Mouse (Mus musculus): ENCODE data around the gene Atp1a4.

Atp1a4 gene

DNA sequence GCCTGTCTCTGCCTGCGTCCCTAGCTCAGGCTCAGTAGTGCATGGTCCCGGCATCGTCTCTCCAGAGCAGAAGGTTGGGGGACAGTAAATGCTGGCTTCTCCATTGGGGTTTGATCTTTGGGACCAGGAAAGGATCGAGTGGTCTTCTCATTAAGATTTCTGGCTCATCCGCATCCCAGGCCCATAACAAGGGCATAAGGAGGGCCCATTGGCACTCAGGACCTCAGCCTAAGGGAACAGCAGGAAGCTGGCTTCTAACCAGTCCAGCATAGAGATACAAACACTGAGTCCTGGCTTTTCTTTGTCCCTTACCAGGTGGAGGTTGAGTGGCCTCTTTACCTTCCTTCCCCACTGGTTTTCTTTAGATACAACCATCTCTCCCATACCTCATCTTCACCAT is 60.4 kb downstream of the Atp1a4 start:
- no peak for DNase-seq (ENCODE audit: low spot score)

- DNase-seq (ENCODE audit: low spot score), result no peak
These were observed 61.1 kb downstream of the Atp1a4 start for GRCm38 (mm10) chr1:172197146-172197545.

- DNase-seq (ENCODE audit: low spot score), result no peak
These were observed 63.8 kb downstream of the Atp1a4 start for GRCm38 (mm10) chr1:172194435-172194834.

DNA sequence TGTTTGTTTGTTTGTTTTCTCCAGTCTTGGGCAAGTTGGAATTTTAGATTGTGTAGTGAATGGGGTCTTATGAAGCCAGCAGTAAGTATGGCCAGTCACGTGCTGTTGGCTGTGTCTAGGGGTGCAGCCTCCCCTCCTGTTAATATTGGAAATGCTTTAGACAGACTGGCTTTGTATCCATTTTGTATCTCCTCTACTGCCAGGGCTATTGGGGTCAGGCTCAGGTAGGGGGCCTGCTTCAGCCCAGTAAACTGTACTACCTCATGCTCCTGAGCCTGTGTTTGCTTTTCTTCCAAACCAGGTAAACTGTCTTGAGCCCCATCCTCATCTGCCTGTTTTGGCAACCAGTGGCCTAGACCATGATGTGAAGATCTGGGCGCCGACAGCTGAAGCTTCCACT is 66.0 kb downstream of the Atp1a4 start:
- DNase-seq (ENCODE audit: low spot score), result no peak

DNA sequence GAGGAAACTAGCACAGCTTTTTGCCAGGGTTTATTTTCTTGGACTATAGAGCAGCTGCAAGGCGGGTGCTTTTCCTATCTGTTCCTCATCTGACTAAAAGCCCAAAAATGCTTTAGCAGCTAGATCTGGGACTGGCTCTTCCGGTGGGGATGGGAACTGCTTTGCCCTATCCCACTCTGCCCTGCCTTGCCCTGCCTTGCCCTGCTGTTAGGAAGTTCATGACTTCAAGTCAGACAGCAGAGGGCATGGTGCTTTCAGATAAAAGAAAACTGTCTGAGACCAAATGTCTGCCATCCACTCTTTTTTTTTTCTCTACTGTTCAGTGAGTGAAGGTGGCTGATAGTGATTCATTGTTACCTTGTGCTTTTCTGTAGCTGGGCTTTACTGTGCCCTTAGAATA is 66.6 kb downstream of the Atp1a4 start:
- DNase-seq (ENCODE audit: low spot score), result no peak

DNA sequence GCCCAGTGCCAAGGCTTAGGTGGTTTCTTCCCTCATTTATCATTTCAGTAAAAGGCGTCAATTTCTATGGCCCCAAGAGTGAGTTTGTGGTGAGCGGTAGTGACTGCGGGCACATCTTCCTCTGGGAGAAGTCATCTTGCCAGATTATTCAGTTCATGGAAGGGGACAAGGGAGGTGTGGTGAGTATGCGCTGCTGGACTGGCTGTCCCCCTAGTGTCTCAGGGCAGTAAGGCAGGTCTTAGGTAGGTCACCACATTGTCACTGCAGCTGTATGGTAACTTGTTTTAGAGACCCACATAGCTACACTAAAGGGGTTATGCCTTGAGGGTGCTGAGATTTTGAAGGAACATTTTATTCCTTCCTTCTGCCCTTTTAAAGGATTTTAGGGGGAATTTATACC is 69.3 kb downstream of the Atp1a4 start:
- no peak for DNase-seq (ENCODE audit: low spot score)

- no peak for DNase-seq (ENCODE audit: low spot score)
These were observed 71.6 kb downstream of the Atp1a4 start for GRCm38 (mm10) chr1:172186401-172187289.

DNA sequence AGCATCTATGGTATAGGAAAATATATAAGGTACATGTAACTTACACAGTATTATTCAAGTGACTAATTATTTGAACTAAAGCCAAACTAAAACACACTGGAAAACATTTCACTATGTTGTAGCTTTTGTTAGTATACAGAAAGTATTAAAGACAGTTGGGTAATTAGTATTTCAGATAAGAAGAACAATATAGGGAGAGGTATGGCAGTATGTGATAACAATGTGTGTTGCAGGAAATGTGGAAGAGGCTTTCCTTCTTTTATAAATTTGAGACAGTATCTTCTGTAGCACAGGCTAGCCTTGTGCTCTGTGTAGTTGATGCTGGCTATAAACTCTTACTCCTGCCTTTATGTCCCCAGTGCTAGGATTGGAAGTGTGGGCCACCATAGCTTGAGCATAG is 74.3 kb downstream of the Atp1a4 start:
- DNase-seq (ENCODE audit: low spot score), result no peak

GRCm38 (mm10) chr1:172183056-172183455 is 75.2 kb downstream of the Atp1a4 start:
- DNase-seq (ENCODE audit: low spot score), result no peak

DNA sequence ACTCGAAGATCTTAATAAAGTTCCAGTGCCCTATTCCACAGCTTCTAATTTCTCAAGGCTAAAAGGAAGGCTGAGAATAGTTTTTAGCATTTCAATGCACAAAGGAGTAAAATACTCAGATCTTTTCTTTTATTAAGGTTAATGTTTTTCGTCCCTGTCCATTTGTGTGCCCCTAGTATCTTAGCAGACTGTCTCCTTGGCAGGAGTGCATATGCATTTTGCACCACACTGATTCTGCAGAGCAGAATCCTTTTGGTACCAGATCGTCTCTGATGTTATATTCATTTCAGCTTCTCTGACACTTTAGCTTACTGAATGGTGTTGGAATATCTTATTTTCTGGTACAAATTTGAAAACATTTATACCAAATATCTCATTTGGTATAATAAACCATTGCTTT is 76.4 kb downstream of the Atp1a4 start:
- no peak for DNase-seq (ENCODE audit: low spot score)

DNA sequence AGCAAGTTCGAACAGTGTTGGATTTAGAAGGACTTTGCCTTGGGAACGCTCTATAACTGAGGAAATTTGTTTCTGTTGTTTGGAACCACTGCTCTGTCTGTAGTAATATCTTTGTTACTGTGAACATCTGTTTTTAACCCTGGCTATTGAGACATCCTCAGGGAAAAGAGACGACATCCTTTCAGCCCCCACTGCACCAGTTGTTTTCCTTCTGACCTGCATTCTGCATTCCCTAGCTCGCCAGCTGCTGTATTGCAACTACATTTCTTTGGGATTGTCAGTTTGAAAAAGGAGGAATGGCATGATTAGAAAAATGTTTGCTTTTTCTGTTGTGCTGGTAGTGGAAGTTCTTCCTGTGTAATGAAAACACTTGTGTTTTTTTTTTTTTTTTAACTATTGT is 77.3 kb downstream of the Atp1a4 start:
- DNase-seq (ENCODE audit: low spot score), result no peak

DNA sequence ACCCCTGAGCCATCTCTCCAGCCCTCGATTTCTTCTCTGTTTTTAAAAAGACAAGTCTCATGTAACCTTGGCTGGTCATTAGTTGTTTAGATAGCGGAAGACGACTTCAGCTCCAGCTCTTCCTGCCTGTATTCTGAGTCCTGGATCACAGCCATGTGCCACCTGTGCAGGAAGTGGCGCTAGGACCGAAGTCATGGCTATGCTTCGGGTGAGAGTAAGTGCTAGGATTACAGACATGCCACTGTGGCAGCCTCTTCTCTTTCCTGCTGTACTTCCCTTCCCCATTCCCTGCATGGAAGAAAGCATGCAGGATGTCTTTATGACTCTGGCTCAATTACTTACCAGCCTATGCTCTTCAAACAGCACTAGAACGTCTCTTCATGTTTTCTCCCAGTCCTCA is 79.1 kb downstream of the Atp1a4 start:
- no peak for DNase-seq (ENCODE audit: low spot score)

DNA sequence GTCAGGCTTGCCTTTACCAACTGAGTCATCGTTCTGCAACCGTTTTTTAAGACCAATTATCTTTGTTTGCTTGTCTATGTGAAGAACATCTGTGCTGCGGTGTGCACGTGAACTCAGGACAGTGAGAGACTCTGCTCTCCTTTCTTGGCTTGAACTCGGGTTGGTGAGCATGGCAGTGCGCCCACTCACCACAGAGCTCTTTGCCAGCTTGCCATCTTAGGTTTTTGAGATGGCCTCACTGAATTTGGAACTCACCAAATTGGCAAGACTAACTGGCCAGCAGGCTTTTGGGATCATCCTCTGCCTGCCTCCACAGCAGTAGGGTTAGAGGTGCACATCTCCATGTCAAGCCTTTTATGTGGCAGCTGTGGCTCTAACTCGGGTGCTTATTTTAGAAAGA is 80.4 kb downstream of the Atp1a4 start:
- no peak for DNase-seq (ENCODE audit: low spot score)

Measured in ovary, postnatal 14 days (tissue).